Mouse (Mus musculus) adrenal gland, adult 10 weeks (tissue): Measurements from ENCODE around the gene Ccdc38. TPM values are rescaled to one million over a fixed set of nuclear protein-coding genes. Genes with fewer than 3 reads are reported as not detected.

Experiments used
- polyA plus RNA-seq: library from polyadenylated mRNA; stranded (reverse); fragments of 350-450 nt; fragmentation: Illumina TruSeq; extraction: RNeasy Lipid Tissue Mini Kit (QIAGEN cat#74804); gene quantifications from one replicate; pipeline ENCODE4 v1.2.3, GENCODE M21; 2014; ENCODE audit warnings: low read depth, low replicate concordance

Gene Ccdc38
- not detected for polyA plus RNA-seq

GRCm38 (mm10) chr10:93540431-93541210 is at the start of gene Ccdc38:
TSS of gene Ccdc38 (plus strand) at chr10:93540632.

GRCm38 (mm10) chr10:93539775-93540430 is 529 bp upstream of the Ccdc38 start, which contains the start of gene Amdhd1:
TSS of gene Amdhd1 (minus strand) at chr10:93540033.

GRCm38 (mm10) chr10:93589281-93589848 is 48.9 kb downstream of the Ccdc38 start, which contains the start of gene Snrpf:
TSS of gene Snrpf (minus strand) at chr10:93589706.

Other genes with a start within 250 kb of the Ccdc38 start
- 36.2 TPM for gene Elk3, start 229.5 kb upstream of the Ccdc38 start, polyA plus RNA-seq
- gene Lta4h, start 87.2 kb upstream of the Ccdc38 start, polyA plus RNA-seq = 42.7 TPM
- not detected for gene Hal, start 51.9 kb upstream of the Ccdc38 start, polyA plus RNA-seq
- not detected for gene Amdhd1, start 599 bp upstream of the Ccdc38 start, polyA plus RNA-seq
- gene Snrpf, start 49.1 kb downstream of the Ccdc38 start, polyA plus RNA-seq = 38.8 TPM
- 31.3 TPM for gene Ntn4, start 100.0 kb downstream of the Ccdc38 start, polyA plus RNA-seq